Mouse (Mus musculus): ENCODE results near the gene Ntm. TPM values are rescaled to one million over a fixed set of nuclear protein-coding genes. Genes with fewer than 3 reads are reported as not detected.

Ntm gene
- polyA plus RNA-seq, 1 experiment from 2014 or later, result 264 TPM

DNA sequence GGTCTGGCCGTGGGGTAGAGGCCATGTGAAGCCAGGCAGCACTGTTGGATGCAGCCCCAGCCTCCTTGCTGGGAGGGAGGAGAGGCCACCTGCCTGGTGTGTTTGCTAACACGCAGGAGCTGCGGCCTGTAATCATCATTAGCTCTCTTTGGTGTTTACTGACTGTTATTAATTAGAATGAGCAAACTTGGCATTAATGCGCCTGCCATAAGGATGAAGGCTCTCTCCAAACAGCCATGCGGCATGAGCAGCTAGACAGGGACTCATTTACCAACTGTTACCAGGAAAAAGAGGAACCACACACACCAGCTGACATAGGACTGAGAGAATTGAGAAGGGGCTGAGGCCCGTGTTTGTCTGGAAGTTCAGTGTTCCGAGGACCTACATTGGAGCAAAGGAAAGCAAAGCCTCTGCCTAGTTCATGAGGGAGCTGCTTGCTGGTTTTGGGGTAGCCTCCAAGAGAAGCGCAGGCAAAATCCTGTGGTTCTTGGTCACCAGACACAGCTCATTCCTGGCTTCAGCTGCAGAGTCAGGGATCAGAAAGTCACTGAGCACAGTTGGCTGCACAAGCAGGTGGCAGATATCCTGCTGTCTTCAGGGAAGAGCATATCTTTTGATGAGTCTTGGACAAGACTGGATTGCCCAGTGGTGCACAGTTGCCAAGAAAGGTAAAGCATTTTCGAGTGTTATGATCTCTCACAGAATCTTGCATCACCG, 171.6 kb downstream of the Ntm start:
- H3K4me1 ChIP-seq (ENCODE audit: control insufficient read depth, insufficient read depth, low read depth, low read length), result no peaks in the 10 kb centered on the region; the same call in 1 of the 2 replicates
- H3K27ac ChIP-seq (ENCODE audit: low read depth, low read length), result peak overlapping the region; percentile 63
- H3K4me3 ChIP-seq (ENCODE audit: low read length), result no peak overlapping the region
- no peak overlapping the region for H3K4me2 ChIP-seq (ENCODE audit: low read length)
- 50% methylated on average over 10 of the region's 10 CpGs for WGBS
- H3K9me3 ChIP-seq (ENCODE audit: control insufficient read depth, low read length), result no peaks in the 10 kb centered on the region
- H3K9ac ChIP-seq (ENCODE audit: low read depth, low read length), result no peak overlapping the region
- no peaks in the 10 kb centered on the region for H3K36me3 ChIP-seq (ENCODE audit: control insufficient read depth, insufficient read depth, low read length)
- peak; percentile 81 for ATAC-seq
- no peaks in the 10 kb centered on the region for H3K27me3 ChIP-seq (replicated peaks; ENCODE audit: control insufficient read depth, insufficient read depth, low read length)

DNA sequence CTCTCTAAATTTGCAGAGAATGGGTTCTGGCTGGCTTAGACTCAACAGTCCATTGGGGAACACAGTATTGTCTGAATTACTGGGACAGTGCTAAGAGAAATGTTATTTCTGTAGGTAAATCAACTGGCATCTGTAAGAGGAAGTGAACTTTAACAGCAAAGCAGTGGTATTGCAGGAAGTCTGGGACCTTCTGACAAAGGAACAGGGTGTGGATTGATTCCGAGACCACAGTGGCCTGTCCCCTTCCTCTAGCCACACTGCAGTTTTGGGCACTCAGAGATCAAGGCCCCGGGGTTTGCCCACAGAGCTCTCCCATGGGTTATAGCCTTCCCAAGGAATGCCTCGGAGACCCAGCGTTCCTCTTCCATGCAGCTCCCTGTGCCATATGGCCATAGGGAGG, 172.9 kb downstream of the Ntm start:
- Histone ChIP-seq H3K36me3 (ENCODE audit: control insufficient read depth, insufficient read depth, low read length) (no peaks in the 10 kb centered on the region), H3K27ac (ENCODE audit: low read depth, low read length) (no peak overlapping the region), H3K27me3 (replicated peaks; ENCODE audit: control insufficient read depth, insufficient read depth, low read length) (no peaks in the 10 kb centered on the region), H3K9me3 (ENCODE audit: control insufficient read depth, low read length) (no peaks in the 10 kb centered on the region), H3K9ac (ENCODE audit: low read depth, low read length) (no peak overlapping the region), H3K4me3 (ENCODE audit: low read length) (no peak overlapping the region), H3K4me2 (ENCODE audit: low read length) (no peak overlapping the region), H3K4me1 (ENCODE audit: control insufficient read depth, insufficient read depth, low read depth, low read length) (no peaks in the 10 kb centered on the region; the same call in 1 of the 2 replicates)
- no peak for ATAC-seq
- WGBS, result 83% methylated on average over 4 of the region's 4 CpGs

DNA sequence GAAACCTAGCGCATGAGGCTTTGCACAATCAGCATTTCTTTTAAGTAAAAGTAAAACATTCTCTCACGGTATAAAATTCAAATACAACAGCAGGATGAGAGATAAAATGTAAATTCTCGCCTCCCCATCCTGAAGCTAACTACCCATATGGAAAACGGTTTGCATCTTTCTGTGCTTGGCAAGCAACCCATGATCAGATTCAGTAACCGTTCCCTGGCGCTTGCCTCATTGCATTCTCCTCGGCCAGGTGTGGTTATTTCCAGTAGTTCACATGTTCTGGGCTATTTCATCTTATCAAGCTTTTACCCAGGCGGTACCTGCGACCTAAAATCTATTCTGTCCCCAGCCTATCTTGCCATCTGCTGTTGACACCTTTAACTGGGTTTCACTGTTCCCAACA, 174.1 kb downstream of the Ntm start:
- no peaks in the 10 kb centered on the region for H3K36me3 ChIP-seq (ENCODE audit: control insufficient read depth, insufficient read depth, low read length)
- WGBS, result 84% methylated on average over 9 of the region's 9 CpGs

DNA sequence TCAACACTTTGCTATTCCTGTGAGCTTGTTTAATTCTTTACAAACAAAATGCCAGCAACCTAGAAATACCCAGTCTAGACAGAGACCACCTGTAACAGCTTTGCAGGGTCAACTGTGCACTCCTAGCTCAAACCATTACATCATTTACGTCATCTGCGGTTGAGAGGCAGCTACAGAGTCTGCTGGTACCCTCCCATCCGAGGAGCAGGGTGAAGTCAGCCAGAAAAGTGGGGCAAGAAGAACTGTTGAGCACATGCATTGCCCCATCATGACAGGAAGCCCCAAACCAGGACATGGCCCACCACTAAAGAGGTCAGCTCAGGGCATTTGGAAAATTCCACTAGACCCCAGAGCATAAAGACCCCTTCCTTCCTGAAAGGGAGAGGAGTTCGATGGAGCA, 175.5 kb downstream of the Ntm start:
- Histone ChIP-seq H3K27ac (ENCODE audit: low read depth, low read length) (no peak overlapping the region), H3K4me1 (ENCODE audit: control insufficient read depth, insufficient read depth, low read depth, low read length) (no peaks in the 10 kb centered on the region; the same call in 1 of the 2 replicates), H3K36me3 (ENCODE audit: control insufficient read depth, insufficient read depth, low read length) (no peaks in the 10 kb centered on the region), H3K27me3 (replicated peaks; ENCODE audit: control insufficient read depth, insufficient read depth, low read length) (no peaks in the 10 kb centered on the region), H3K4me3 (ENCODE audit: low read length) (no peak overlapping the region), H3K9ac (ENCODE audit: low read depth, low read length) (no peak overlapping the region), H3K4me2 (ENCODE audit: low read length) (no peak overlapping the region), H3K9me3 (ENCODE audit: control insufficient read depth, low read length) (no peaks in the 10 kb centered on the region)
- whole genome bisulfite sequencing, result 89% methylated on average over 4 of the region's 4 CpGs
- ATAC-seq, result no peak

More for the DNA sequence above, 174.1 kb downstream of the Ntm start:
- Histone ChIP-seq H3K4me2 (ENCODE audit: low read length) (no peak overlapping the region), H3K4me1 (ENCODE audit: control insufficient read depth, insufficient read depth, low read depth, low read length) (no peaks in the 10 kb centered on the region; the same call in 1 of the 2 replicates), H3K4me3 (ENCODE audit: low read length) (no peak overlapping the region), H3K9me3 (ENCODE audit: control insufficient read depth, low read length) (no peaks in the 10 kb centered on the region), H3K9ac (ENCODE audit: low read depth, low read length) (no peak overlapping the region), H3K27ac (ENCODE audit: low read depth, low read length) (no peak overlapping the region), H3K27me3 (replicated peaks; ENCODE audit: control insufficient read depth, insufficient read depth, low read length) (no peaks in the 10 kb centered on the region)
- ATAC-seq, result no peak

DNA sequence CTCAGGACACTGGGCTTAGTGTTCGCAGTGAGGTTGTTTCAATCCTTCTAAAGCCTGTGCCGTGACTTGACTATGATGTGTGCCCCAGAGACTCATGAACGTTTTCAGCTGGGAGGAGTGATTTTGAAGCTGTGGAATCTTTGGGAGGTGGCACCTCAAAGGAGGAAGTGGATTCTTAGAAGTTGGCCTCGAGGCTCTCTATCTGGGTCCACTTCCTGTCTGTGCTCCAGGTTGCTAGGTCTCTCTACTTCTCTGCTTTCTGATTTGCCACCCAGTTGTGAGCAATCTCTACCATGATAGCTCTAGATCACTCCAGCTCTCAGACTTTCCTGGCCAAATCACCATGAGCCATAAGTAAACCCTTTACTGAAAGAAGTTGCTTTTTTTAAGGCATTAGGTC, 180.2 kb downstream of the Ntm start:
- Histone ChIP-seq H3K27me3 (replicated peaks; ENCODE audit: control insufficient read depth, insufficient read depth, low read length) (no peaks in the 10 kb centered on the region), H3K9ac (ENCODE audit: low read depth, low read length) (no peak overlapping the region), H3K4me2 (ENCODE audit: low read length) (no peak overlapping the region), H3K27ac (ENCODE audit: low read depth, low read length) (no peak overlapping the region), H3K4me3 (ENCODE audit: low read length) (no peak overlapping the region), H3K36me3 (ENCODE audit: control insufficient read depth, insufficient read depth, low read length) (no peaks in the 10 kb centered on the region), H3K4me1 (ENCODE audit: control insufficient read depth, insufficient read depth, low read depth, low read length) (no peaks in the 10 kb centered on the region), H3K9me3 (ENCODE audit: control insufficient read depth, low read length) (no peaks in the 10 kb centered on the region)
- WGBS, result 87% methylated on average over 4 of the region's 4 CpGs
- no peak for ATAC-seq

DNA sequence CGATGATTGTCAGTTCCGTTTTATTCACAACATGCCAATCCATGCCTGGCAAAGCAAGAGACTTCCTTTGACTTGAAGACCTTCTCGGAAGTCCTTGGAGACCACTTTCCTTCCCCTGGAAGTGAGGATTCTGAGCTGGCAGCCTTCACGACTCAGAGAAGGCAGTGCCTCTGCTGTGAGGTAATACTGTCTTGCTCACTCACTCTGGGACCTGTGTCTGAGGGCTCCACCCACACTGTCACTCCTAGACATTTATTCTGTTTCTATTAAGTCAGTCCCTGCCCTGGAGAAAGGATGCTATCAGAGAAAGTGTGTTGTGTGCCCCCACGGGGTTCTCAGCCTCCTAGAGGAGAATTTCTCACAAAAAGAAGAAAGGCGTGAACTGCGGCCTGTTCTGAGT, 183.2 kb downstream of the Ntm start:
- no peak overlapping the region for H3K9ac ChIP-seq (ENCODE audit: low read depth, low read length)
- no peak overlapping the region for H3K27ac ChIP-seq (ENCODE audit: low read depth, low read length)
- no peak overlapping the region for H3K4me3 ChIP-seq (ENCODE audit: low read length)
- no peaks in the 10 kb centered on the region for H3K9me3 ChIP-seq (ENCODE audit: control insufficient read depth, low read length)
- no peaks in the 10 kb centered on the region for H3K36me3 ChIP-seq (ENCODE audit: control insufficient read depth, insufficient read depth, low read length)
- H3K27me3 ChIP-seq (replicated peaks; ENCODE audit: control insufficient read depth, insufficient read depth, low read length), result no peaks in the 10 kb centered on the region
- H3K4me2 ChIP-seq (ENCODE audit: low read length), result no peak overlapping the region
- peak; percentile 52; the same call in 1 of the 2 replicates for ATAC-seq
- H3K4me1 ChIP-seq (ENCODE audit: control insufficient read depth, insufficient read depth, low read depth, low read length), result no peaks in the 10 kb centered on the region
- 77% methylated on average over 7 of the region's 7 CpGs for WGBS

DNA sequence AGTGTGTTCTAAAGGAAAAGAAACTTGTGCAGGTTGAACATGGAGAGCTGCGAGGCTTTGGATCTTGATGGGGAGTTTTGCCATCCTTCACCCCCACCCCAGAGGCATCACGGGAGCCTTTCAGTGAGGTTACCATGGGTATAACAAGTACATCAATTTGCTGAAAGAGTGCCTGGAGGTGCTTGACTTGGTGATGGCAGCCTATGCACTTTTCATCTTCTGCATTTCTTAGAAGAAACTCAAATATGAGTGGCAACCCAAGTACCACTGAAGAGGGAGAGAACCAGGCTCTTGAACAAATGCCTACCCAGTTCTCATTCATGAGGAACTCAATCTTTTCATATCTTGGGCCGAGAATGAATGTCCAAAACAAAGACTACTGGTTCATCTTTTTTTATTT, 186.0 kb downstream of the Ntm start:
- no peak for ATAC-seq
- 96% methylated on average over 3 of the region's 3 CpGs for WGBS
- no peak overlapping the region for H3K27ac ChIP-seq (ENCODE audit: low read depth, low read length)

DNA sequence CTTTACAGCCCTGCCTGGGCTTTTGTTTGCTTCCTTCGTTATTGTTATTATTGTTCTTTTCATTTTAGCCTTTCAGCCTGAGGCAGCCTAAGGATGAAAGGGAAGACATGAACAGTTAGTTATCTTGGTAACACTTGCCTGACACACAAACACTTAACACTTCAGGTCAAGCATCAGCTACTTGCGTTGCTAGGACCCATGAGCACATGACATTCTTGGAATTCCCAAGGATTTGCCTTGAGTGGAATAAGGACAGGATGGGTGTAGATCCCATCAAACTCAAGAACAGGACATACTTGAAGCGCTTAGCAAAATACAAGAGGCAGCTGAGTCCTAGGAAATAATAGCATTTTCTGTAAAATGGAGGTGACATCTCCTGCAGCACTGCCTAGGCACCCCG, 186.4 kb downstream of the Ntm start:
- peaks cover 5% of the 10 kb centered on the region for H3K4me1 ChIP-seq (ENCODE audit: control insufficient read depth, insufficient read depth, low read depth, low read length)
- no peaks in the 10 kb centered on the region for H3K27me3 ChIP-seq (replicated peaks; ENCODE audit: control insufficient read depth, insufficient read depth, low read length)
- H3K4me3 ChIP-seq (ENCODE audit: low read length), result no peak overlapping the region
- no peak overlapping the region for H3K27ac ChIP-seq (ENCODE audit: low read depth, low read length)
- H3K36me3 ChIP-seq (ENCODE audit: control insufficient read depth, insufficient read depth, low read length), result no peaks in the 10 kb centered on the region
- ATAC-seq, result no peak
- H3K9me3 ChIP-seq (ENCODE audit: control insufficient read depth, low read length), result no peaks in the 10 kb centered on the region
- H3K4me2 ChIP-seq (ENCODE audit: low read length), result no peak overlapping the region
- H3K9ac ChIP-seq (ENCODE audit: low read depth, low read length), result no peak overlapping the region
- WGBS, result 87% methylated on average over 4 of the region's 4 CpGs

More for the DNA sequence above, 186.0 kb downstream of the Ntm start:
- Histone ChIP-seq H3K36me3 (ENCODE audit: control insufficient read depth, insufficient read depth, low read length) (no peaks in the 10 kb centered on the region), H3K4me1 (ENCODE audit: control insufficient read depth, insufficient read depth, low read depth, low read length) (peaks cover 5% of the 10 kb centered on the region), H3K27me3 (replicated peaks; ENCODE audit: control insufficient read depth, insufficient read depth, low read length) (no peaks in the 10 kb centered on the region), H3K9ac (ENCODE audit: low read depth, low read length) (no peak overlapping the region), H3K4me3 (ENCODE audit: low read length) (no peak overlapping the region), H3K9me3 (ENCODE audit: control insufficient read depth, low read length) (no peaks in the 10 kb centered on the region), H3K4me2 (ENCODE audit: low read length) (no peak overlapping the region)

DNA sequence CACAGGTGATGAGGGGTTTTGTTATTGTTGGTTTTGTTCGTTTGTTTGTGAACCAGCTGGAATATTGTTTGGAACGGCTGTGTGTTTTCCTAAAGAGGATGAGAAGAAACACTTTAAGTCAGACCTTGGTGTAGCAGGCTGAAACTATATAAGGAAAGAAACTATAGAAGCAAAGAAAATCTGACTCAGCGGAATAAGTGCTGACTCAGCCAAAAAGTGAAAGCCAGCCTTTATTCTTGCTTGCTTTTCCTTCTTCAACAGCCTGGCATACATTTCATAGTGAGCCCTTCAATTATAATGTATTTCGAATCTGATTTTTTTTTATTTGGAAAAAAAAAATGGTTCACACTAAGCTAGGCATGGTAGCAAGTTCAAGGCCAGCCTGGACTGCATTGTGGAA, 186.9 kb downstream of the Ntm start:
- Histone ChIP-seq H3K27me3 (replicated peaks; ENCODE audit: control insufficient read depth, insufficient read depth, low read length) (no peaks in the 10 kb centered on the region), H3K4me2 (ENCODE audit: low read length) (no peak overlapping the region), H3K4me1 (ENCODE audit: control insufficient read depth, insufficient read depth, low read depth, low read length) (peaks cover 5% of the 10 kb centered on the region), H3K9ac (ENCODE audit: low read depth, low read length) (no peak overlapping the region), H3K27ac (ENCODE audit: low read depth, low read length) (no peak overlapping the region), H3K36me3 (ENCODE audit: control insufficient read depth, insufficient read depth, low read length) (no peaks in the 10 kb centered on the region), H3K9me3 (ENCODE audit: control insufficient read depth, low read length) (no peaks in the 10 kb centered on the region), H3K4me3 (ENCODE audit: low read length) (no peak overlapping the region)
- 94% methylated on average over 4 of the region's 4 CpGs for whole genome bisulfite sequencing
- no peak for ATAC-seq
